Mouse (Mus musculus) spleen, adult 2 months (tissue): Measurements from ENCODE around the gene Liph.

Experiments
- CTCF ChIP-seq: fragments of 200-500 bp; IDR thresholded peaks from 2 replicates; pipeline ENCODE4 v1.5.1; 2011; ENCODE audit warnings: mild to moderate bottlenecking, inconsistent platforms; ENCODE audit not compliant: insufficient read depth, insufficient read length, insufficient replicate concordance; ENCODE audit errors: extremely low read depth
- POLR2A ChIP-seq: fragments of 200-500 bp; IDR thresholded peaks from 2 replicates; pipeline ENCODE4 v1.6.1; 2011; ENCODE audit warnings: low read depth, low read length, inconsistent platforms

DNA sequence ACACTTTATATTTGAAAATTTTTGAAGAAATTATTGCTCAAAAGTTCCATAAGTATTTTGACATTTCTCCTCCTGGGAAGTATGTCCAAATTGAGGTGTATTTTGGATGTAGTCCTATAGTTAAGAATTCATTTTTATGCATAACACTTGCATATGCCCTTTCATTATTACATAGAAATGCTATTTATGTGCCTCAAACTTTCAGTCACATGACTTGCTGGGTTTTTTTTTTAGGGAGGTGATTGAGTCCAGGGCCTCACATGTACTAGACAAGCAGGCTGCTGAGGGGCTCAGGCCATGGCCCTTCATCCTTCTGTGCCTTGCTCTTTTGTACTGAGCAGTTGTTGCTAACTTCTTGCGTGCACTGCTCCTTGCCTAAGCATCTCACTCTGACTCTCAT, 44.5 kb upstream of the Liph start:
- TF ChIP-seq CTCF = no peak
- no peak for TF ChIP-seq POLR2A
